Comparison of ENCODE assay signal across 13 mouse cellular contexts in the genomic region with DNA sequence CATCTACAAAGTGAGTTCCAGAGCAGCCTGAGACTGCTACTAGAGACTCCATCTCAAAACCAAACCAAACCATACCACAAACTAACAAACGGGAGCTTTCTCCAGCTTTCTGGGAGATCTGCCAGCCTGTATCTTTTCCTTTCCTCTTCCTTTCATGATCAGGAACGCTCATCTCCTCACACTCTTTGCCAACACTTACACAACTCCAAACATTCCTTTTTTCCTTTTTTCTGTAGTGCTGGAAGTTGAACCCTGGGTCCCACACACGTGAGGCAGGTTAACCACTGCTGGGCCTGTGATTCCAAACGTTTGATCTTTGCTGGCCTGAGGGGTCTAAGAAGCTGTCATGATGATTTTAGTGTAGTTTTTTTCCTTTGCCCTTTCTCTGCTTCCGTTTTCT. TPM values are rescaled to one million over a fixed set of nuclear protein-coding genes. Genes with fewer than 3 reads are reported as not detected.
DNase-seq lines count a peak whose midpoint lies in the region; ATAC-seq and TF ChIP-seq lines count a peak whose summit lies in the region.
"Had no signal": no experiment of that assay in that cellular context is flagged by ENCODE, and none has a peak within 500 bp of the region (broad histone marks: within the 10 kb centered on the region; RNA-seq: fewer than 3 reads in every experiment).

No protein-coding gene starts in this region.

- DNase-seq in kidney, adult 2 months = peak; percentile 43
- no peak for DNase-seq in kidney, adult 18-20 months
- DNase-seq in NIH3T3 (ENCODE audit: low read depth) = peak; percentile 59
- no peak for DNase-seq in intestine, embryonic 14.5 days (ENCODE audit: low spot score)
- DNase-seq in liver, embryonic 13.5 days = no peak
- no peak for DNase-seq in layer of hippocampus, postnatal 25 days (ENCODE audit: extremely low spot score in 1 of 2, low spot score in 1 of 2)
- DNase-seq in cerebellum, adult 8-10 months = no peak
- no peak for DNase-seq in cerebellum, adult 2 months
- DNase-seq: adrenal gland, postnatal 25 days; cerebellum, adult 11-12 months had no signal

- H3K9me3 ChIP-seq in intestine, embryonic 14.5 days (ENCODE audit: control insufficient read depth, low read length) = no peaks in the 10 kb centered on the region
- no peaks in the 10 kb centered on the region for H3K9me3 ChIP-seq in liver, embryonic 13.5 days (replicated peaks)
- H3K9me3 ChIP-seq: forebrain, embryonic 15.5 days; hindbrain, embryonic 10.5 days; midbrain, embryonic 10.5 days had no signal

- H3K36me3 ChIP-seq in kidney, adult 2 months (ENCODE audit: control insufficient read depth, insufficient read depth, low read length) = no peaks in the 10 kb centered on the region
- no peaks in the 10 kb centered on the region for H3K36me3 ChIP-seq in intestine, embryonic 14.5 days (ENCODE audit: control insufficient read depth, insufficient read depth, low read length)
- no peaks in the 10 kb centered on the region for H3K36me3 ChIP-seq in liver, embryonic 13.5 days
- H3K36me3 ChIP-seq: forebrain, embryonic 15.5 days; hindbrain, embryonic 10.5 days; midbrain, embryonic 10.5 days had no signal

- H3K9ac ChIP-seq in intestine, embryonic 14.5 days (ENCODE audit: low read length) = no peak overlapping the region
- H3K9ac ChIP-seq in liver, embryonic 13.5 days = no peak overlapping the region
- H3K9ac ChIP-seq: forebrain, embryonic 15.5 days had no signal

- H3K4me3 ChIP-seq in kidney, adult 2 months (ENCODE audit: insufficient read depth, low read depth, low read length) = no peak overlapping the region
- no peak overlapping the region for H3K4me3 ChIP-seq in intestine, embryonic 14.5 days (ENCODE audit: low read depth, low read length)
- no peak overlapping the region for H3K4me3 ChIP-seq in liver, embryonic 13.5 days (replicated peaks)
- H3K4me3 ChIP-seq in cerebellum, adult 2 months (replicated peaks; ENCODE audit: insufficient read depth, low read depth, low read length) = no peak overlapping the region
- H3K4me3 ChIP-seq: forebrain, embryonic 15.5 days; hindbrain, embryonic 10.5 days; midbrain, embryonic 10.5 days had no signal

- no peak for ATAC-seq in intestine, embryonic 14.5 days (replicated peaks; ENCODE audit: low FRiP score, low TSS enrichment, low read depth)
- ATAC-seq in liver, embryonic 13.5 days (ENCODE audit: low read depth) = no peak
- ATAC-seq: forebrain, embryonic 15.5 days had no signal

- H3K4me2 ChIP-seq in intestine, embryonic 14.5 days (ENCODE audit: low read length) = no peak overlapping the region; the same call in 1 of the 2 replicates
- H3K4me2 ChIP-seq in liver, embryonic 13.5 days = no peak overlapping the region
- H3K4me2 ChIP-seq: forebrain, embryonic 15.5 days had no signal

- TF ChIP-seq POLR2A in kidney, adult 2 months (IDR thresholded peaks at IDR 0.05; ENCODE audit: low read depth, low read length) = no peak
- no peak for TF ChIP-seq POLR2A in cerebellum, adult 2 months (IDR thresholded peaks at IDR 0.05; ENCODE audit: borderline replicate concordance, insufficient read depth, low read length)

- peak overlapping the region; percentile 95 for H3K27ac ChIP-seq in kidney, adult 2 months (ENCODE audit: insufficient read depth, low read depth, low read length)
- H3K27ac ChIP-seq in intestine, embryonic 14.5 days (ENCODE audit: low read depth) = peak overlapping the region; percentile 74
- peak overlapping the region; percentile 79 for H3K27ac ChIP-seq in liver, embryonic 13.5 days
- H3K27ac ChIP-seq in cerebellum, adult 2 months (ENCODE audit: insufficient read depth, low read length) = no peak overlapping the region
- H3K27ac ChIP-seq: forebrain, embryonic 15.5 days; hindbrain, embryonic 10.5 days; midbrain, embryonic 10.5 days had no signal

- no peak for TF ChIP-seq CTCF in kidney, adult 2 months (conservative IDR thresholded peaks at IDR 0.05; ENCODE audit: insufficient read depth, insufficient read length, low read depth, low read length)
- TF ChIP-seq CTCF in cerebellum, adult 2 months (IDR thresholded peaks at IDR 0.05; ENCODE audit: borderline replicate concordance, insufficient read depth, low read depth, low read length) = no peak

- 19% methylated on average over 5 of the region's 5 CpGs for WGBS in kidney, adult 2 months
- WGBS in intestine, embryonic 14.5 days = 41% methylated on average over 5 of the region's 5 CpGs
- WGBS in liver, embryonic 13.5 days (ENCODE audit: insufficient replicate concordance) = 37% methylated on average over 5 of the region's 5 CpGs
- WGBS in cerebellum, adult 2 months = 48% methylated on average over 5 of the region's 5 CpGs

- no peaks in the 10 kb centered on the region for H3K27me3 ChIP-seq in kidney, adult 2 months (replicated peaks; ENCODE audit: control insufficient read depth, insufficient read depth, low read length)
- H3K27me3 ChIP-seq in intestine, embryonic 14.5 days (replicated peaks; ENCODE audit: control insufficient read depth, insufficient read depth, low read length) = no peaks in the 10 kb centered on the region
- no peaks in the 10 kb centered on the region for H3K27me3 ChIP-seq in liver, embryonic 13.5 days
- no peaks in the 10 kb centered on the region for H3K27me3 ChIP-seq in cerebellum, adult 2 months (ENCODE audit: control insufficient read depth, insufficient read depth, low read length)
- H3K27me3 ChIP-seq: forebrain, embryonic 15.5 days had no signal

- H3K4me1 ChIP-seq in kidney, adult 2 months (ENCODE audit: control insufficient read depth, insufficient read depth, low read length) = peaks cover 23% of the 10 kb centered on the region
- peaks cover 11% of the 10 kb centered on the region for H3K4me1 ChIP-seq in intestine, embryonic 14.5 days (replicated peaks; ENCODE audit: control insufficient read depth, insufficient read depth, low read length)
- H3K4me1 ChIP-seq in liver, embryonic 13.5 days (replicated peaks) = peaks cover 17% of the 10 kb centered on the region
- H3K4me1 ChIP-seq in cerebellum, adult 2 months (ENCODE audit: control insufficient read depth, insufficient read depth, low read length) = peaks cover 3% of the 10 kb centered on the region

RNA-seq across cellular contexts. Expression of a gene that starts 42.9 kb away (rescaled TPM):
- polyA plus RNA-seq in kidney, adult 2 months (2012; rRNA removed) = 4,503 and 4,540 TPM in 2 replicates
- 5,695 and 6,055 TPM in 2 replicates for polyA plus RNA-seq in intestine, embryonic 14.5 days (2014; fragmentation: Nextera tagmentation; extraction: Ambion mirVana)
- 2,607 and 2,711 TPM in 2 replicates for polyA plus RNA-seq in liver, embryonic 13.5 days (2015; fragmentation: Nextera tagmentation; extraction: Ambion mirVana)
- total RNA-seq in layer of hippocampus, postnatal 25 days (2021) = 1,000 to 10,000 TPM; 3,010 to 3,306 TPM
- 2,299 and 2,427 TPM in 2 replicates for polyA plus RNA-seq in cerebellum, adult 2 months (2012; rRNA removed)

RNA-seq across cellular contexts. Expression of a gene that starts 56.0 kb away (rescaled TPM):
- polyA plus RNA-seq in kidney, adult 2 months (2012; rRNA removed) = 36.7 and 37.2 TPM in 2 replicates
- polyA plus RNA-seq in intestine, embryonic 14.5 days (2014; fragmentation: Nextera tagmentation; extraction: Ambion mirVana) = 11.8 and 13.6 TPM in 2 replicates
- polyA plus RNA-seq in liver, embryonic 13.5 days (2015; fragmentation: Nextera tagmentation; extraction: Ambion mirVana) = 4.5 and 5.6 TPM in 2 replicates
- 10 to 100 TPM; 18.8 to 20.7 TPM for total RNA-seq in layer of hippocampus, postnatal 25 days (2021)
- 13.7 and 14.0 TPM in 2 replicates for polyA plus RNA-seq in cerebellum, adult 2 months (2012; rRNA removed)

Comparison
In these comparisons a context has a peak if more than half of its experiments do, and no peak if none do; other contexts are left out.
1. DNase-seq: peak in kidney, adult 2 months (single experiment) and NIH3T3 (single experiment); none in kidney, adult 18-20 months (single experiment), intestine, embryonic 14.5 days (single experiment), liver, embryonic 13.5 days (single experiment), layer of hippocampus, postnatal 25 days (0 of 2), cerebellum, adult 8-10 months (single experiment) and cerebellum, adult 2 months (0 of 2).